Mouse (Mus musculus) olfactory bulb, adult 2 months (tissue): Measurements from ENCODE around the gene Eng.

Experiments used
- CTCF ChIP-seq: fragments of 200-500 bp; IDR thresholded peaks from 2 replicates; pipeline ENCODE4 v1.5.1; 2012; ENCODE audit warnings: low read depth, mild to moderate bottlenecking, low read length, moderate library complexity; ENCODE audit not compliant: insufficient read depth
- POLR2A ChIP-seq: fragments of 200-500 bp; IDR thresholded peaks from 2 replicates; pipeline ENCODE4 v1.6.1; 2012; ENCODE audit warnings: mild to moderate bottlenecking, low read depth, low read length, moderate library complexity; ENCODE audit not compliant: insufficient read depth

DNA sequence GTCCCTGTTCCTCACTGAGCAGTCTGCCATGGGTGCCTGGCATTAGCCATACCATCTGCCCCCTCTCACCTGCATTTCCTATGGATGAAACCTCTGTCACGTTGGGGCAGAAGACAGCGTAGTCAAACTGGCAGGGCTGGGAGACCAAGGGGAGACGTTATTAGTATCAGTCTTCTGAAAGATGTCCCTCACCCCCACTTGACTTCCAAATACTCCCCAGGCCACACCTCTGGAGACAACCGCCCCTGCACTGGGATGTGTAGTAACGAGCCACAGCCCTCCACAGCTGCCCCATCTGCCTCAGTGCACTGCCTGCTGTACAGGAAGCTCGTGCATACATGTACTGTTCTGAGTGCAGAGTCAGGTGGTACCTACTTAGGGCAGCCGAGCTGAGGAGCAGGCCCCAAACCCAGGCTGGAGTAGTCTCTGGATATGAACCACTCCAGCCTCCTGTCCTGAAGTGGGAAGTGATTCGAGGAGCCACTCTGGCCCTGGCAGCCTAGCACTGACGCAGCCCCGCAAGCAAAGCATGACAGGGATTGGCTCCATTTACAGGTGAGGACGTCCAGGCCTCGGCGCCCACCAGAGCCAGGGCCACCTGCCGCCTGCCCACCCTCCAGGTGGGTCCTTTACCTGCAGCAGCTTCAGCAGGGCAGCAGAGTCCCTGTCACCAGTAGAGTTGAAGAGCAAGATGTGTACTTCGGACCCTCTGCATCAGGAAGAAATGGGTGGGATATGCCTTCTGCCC, 38.5 kb downstream of the Eng start:
- TF ChIP-seq POLR2A (no peak), CTCF (no peak)
